Mouse (Mus musculus): ENCODE results near the gene Topbp1. TPM values are rescaled to one million over a fixed set of nuclear protein-coding genes. Genes with fewer than 3 reads are reported as not detected.

Topbp1 gene
- polyA plus RNA-seq, 1 experiment from 2014 or later: 41.8 TPM

DNA sequence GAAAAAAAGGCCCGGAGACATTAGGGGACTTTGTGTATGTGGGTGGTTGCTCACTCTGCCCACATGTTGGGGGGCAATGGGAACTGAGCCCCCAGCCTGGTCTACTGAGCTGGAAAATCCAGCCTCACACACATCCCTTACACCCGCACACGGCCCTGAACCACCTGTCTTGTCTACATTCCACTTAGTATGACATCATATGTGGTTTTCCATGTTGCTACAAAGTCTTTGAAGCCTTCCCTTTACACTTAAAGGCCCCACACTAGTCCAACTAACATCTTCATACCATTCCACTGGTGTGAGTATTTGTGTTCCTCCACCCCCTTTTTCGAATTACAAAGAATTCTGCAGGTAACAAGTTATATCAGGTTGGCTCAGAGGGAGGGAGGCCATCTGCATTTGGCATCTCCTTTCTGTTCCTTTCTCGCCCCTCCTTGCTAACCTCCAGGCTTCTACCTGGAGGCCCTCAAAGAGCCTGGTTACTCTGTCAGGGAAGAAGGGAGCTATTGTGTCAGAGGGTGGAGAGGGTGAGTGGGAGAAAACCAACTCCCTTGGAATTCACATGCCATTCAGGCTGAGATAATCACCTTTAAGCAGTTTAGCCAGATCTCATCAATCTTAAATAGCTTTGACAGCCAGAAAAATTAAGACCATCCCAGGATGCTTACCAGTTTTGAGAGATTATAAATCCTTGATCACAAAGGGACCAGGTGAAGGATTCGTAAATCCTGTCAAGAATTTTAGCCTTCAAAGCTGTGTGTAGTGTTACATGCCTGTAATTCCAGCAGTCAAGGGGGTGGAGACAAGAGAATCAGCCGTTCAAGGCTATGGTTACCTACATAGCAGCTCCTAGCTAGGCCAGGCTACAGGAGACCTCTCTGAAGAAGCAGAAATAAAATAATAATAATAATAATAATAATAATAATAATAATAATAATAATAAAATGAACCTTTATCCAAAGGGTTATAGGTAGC is 71.6 kb downstream of the Topbp1 start:
- Histone ChIP-seq H3K4me3 (replicated peaks; ENCODE audit: low read length) (no peak overlapping the region), H3K9ac (ENCODE audit: low read length) (no peak overlapping the region), H3K9me3 (replicated peaks; ENCODE audit: control insufficient read depth, low read length) (no peaks in the 10 kb centered on the region), H3K4me1 (ENCODE audit: control insufficient read depth, insufficient read depth, low read length) (no peaks in the 10 kb centered on the region), H3K36me3 (ENCODE audit: control insufficient read depth, insufficient read depth, low read length) (no peaks in the 10 kb centered on the region), H3K4me2 (ENCODE audit: low read depth, low read length) (no peak overlapping the region), H3K27me3 (ENCODE audit: control insufficient read depth, insufficient read depth, low read length) (no peaks in the 10 kb centered on the region), H3K27ac (ENCODE audit: low read length) (peak overlapping the region; percentile 35; the same call in 1 of the 2 replicates)
- peak; percentile 30; the same call in 1 of the 2 replicates for ATAC-seq (ENCODE audit: insufficient read depth, low FRiP score)
- WGBS: 53% methylated on average over 7 of the region's 7 CpGs

DNA sequence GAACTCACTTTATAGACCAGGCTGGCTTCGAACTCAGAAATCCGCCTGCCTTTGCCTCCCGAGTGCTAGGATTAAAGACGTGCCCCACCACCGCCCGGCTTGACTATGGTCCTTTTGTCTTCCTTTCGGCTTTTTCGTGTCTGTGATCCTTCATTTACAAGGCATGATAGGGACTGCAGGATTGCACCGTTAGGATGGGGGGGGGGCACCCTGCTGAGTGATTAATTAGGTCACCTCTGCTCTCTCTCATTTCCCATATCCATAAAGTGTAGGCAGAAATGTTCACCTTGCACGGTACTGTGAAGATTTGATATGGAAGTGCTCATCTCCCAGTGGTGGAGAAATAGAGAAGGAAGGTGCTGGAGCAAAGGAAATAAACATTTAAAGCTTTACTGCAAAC is 73.7 kb downstream of the Topbp1 start:
- 60% methylated on average over 10 of the region's 10 CpGs for WGBS
- no peaks in the 10 kb centered on the region for H3K27me3 ChIP-seq (ENCODE audit: control insufficient read depth, insufficient read depth, low read length)
- no peak overlapping the region for H3K9ac ChIP-seq (ENCODE audit: low read length)
- H3K36me3 ChIP-seq (ENCODE audit: control insufficient read depth, insufficient read depth, low read length): no peaks in the 10 kb centered on the region
- no peak overlapping the region for H3K4me3 ChIP-seq (replicated peaks; ENCODE audit: low read length)
- no peaks in the 10 kb centered on the region for H3K4me1 ChIP-seq (ENCODE audit: control insufficient read depth, insufficient read depth, low read length)
- H3K27ac ChIP-seq (ENCODE audit: low read length): no peak overlapping the region
- no peak overlapping the region for H3K4me2 ChIP-seq (ENCODE audit: low read depth, low read length)
- no peak for ATAC-seq (ENCODE audit: insufficient read depth, low FRiP score)
- no peaks in the 10 kb centered on the region for H3K9me3 ChIP-seq (replicated peaks; ENCODE audit: control insufficient read depth, low read length)

DNA sequence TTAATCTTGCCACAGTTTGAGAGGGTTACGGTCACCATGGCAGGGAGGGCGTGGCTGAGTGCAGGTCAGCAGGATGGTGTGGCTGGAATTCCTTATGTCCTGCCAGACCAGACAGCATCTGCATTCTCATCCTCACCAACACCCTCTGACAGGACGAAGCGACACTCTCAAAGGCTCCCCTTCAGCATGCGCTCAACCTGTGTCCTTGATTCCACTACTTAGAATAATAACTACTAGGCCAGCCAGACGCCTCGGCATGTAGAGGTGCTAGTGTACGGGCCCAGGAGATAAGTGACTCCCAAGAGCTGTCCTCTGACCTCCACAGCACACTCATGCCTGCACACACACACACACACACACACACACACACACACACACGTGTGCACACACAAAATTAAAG is 74.2 kb downstream of the Topbp1 start:
- Histone ChIP-seq H3K9ac (ENCODE audit: low read length) (no peak overlapping the region), H3K27me3 (ENCODE audit: control insufficient read depth, insufficient read depth, low read length) (no peaks in the 10 kb centered on the region), H3K9me3 (replicated peaks; ENCODE audit: control insufficient read depth, low read length) (no peaks in the 10 kb centered on the region), H3K4me2 (ENCODE audit: low read depth, low read length) (no peak overlapping the region), H3K36me3 (ENCODE audit: control insufficient read depth, insufficient read depth, low read length) (no peaks in the 10 kb centered on the region), H3K4me3 (replicated peaks; ENCODE audit: low read length) (no peak overlapping the region), H3K27ac (ENCODE audit: low read length) (no peak overlapping the region), H3K4me1 (ENCODE audit: control insufficient read depth, insufficient read depth, low read length) (no peaks in the 10 kb centered on the region)
- 60% methylated on average over 9 of the region's 9 CpGs for WGBS
- ATAC-seq (ENCODE audit: insufficient read depth, low FRiP score): no peak

DNA sequence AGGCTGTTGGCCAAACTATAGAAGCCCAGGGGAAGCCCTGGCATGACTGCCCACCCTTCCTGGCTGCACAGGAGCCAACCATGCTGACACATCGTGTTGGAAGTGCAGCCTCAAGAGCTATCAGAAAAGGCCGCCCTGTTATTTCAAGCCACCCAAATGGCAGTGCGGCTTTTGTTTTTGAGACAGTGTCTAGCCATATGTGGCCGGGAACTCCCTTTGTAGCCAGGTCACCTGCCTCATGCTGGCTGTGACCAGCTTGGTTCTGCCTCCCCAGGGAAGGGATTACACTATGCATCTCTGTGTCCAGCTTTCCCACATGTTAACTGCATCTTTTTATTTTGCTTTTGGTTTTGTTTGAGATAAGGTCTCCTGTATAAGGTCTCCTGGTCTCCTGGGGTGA is 75.6 kb downstream of the Topbp1 start:
- no peaks in the 10 kb centered on the region for H3K4me1 ChIP-seq (ENCODE audit: control insufficient read depth, insufficient read depth, low read length)
- no peak overlapping the region for H3K27ac ChIP-seq (ENCODE audit: low read length)
- H3K27me3 ChIP-seq (ENCODE audit: control insufficient read depth, insufficient read depth, low read length): no peaks in the 10 kb centered on the region
- no peak overlapping the region for H3K4me2 ChIP-seq (ENCODE audit: low read depth, low read length)
- ATAC-seq (ENCODE audit: insufficient read depth, low FRiP score): no peak
- no peaks in the 10 kb centered on the region for H3K9me3 ChIP-seq (replicated peaks; ENCODE audit: control insufficient read depth, low read length)
- 91% methylated on average over 4 of the region's 4 CpGs for WGBS
- no peaks in the 10 kb centered on the region for H3K36me3 ChIP-seq (ENCODE audit: control insufficient read depth, insufficient read depth, low read length)
- H3K4me3 ChIP-seq (replicated peaks; ENCODE audit: low read length): no peak overlapping the region
- H3K9ac ChIP-seq (ENCODE audit: low read length): no peak overlapping the region

DNA sequence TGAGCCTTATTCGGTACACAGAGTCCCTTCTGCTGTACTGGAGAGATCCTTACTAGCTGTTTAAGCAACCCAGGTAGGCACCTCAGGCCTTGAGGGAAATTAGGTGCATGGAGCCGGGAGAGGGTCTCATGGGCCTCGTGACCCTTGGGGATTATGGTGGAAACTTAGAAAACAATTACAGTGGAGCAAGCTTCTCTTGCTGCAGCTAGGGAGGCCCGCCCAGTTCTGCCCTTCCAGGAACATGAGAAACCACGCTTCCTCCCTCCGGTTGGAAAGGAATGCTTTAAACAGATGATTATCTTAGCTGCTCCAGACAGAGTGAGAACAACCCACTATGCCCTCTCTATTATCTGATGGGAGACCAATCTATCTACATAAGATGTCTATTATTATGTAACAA is 78.0 kb downstream of the Topbp1 start:
- Histone ChIP-seq H3K9me3 (replicated peaks; ENCODE audit: control insufficient read depth, low read length) (no peaks in the 10 kb centered on the region), H3K9ac (ENCODE audit: low read length) (no peak overlapping the region), H3K4me2 (ENCODE audit: low read depth, low read length) (no peak overlapping the region), H3K27ac (ENCODE audit: low read length) (no peak overlapping the region), H3K36me3 (ENCODE audit: control insufficient read depth, insufficient read depth, low read length) (no peaks in the 10 kb centered on the region), H3K27me3 (ENCODE audit: control insufficient read depth, insufficient read depth, low read length) (no peaks in the 10 kb centered on the region), H3K4me3 (replicated peaks; ENCODE audit: low read length) (no peak overlapping the region), H3K4me1 (ENCODE audit: control insufficient read depth, insufficient read depth, low read length) (peaks cover 7% of the 10 kb centered on the region)
- no peak for ATAC-seq (ENCODE audit: insufficient read depth, low FRiP score)
- 34% methylated on average over 6 of the region's 6 CpGs for WGBS

DNA sequence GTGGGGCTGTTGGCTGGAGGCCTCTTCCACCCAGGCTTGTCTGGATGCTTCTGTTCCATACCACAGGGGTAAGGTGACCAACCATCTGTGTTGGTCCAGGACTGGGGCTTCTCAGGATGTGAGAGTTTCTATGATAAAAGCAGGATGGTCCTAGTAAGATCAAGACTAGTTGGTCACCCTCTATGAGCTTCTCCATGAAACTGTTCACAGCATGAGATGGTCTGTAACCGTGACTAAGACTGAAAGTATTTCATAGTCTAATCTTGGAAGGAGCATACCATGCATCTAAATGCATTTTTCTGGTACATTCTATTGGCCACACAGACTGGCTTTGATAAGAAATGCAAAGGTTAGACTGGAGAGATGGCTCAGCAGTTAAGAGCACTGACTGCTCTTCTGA is 78.6 kb downstream of the Topbp1 start:
- Histone ChIP-seq H3K9ac (ENCODE audit: low read length) (no peak overlapping the region), H3K9me3 (replicated peaks; ENCODE audit: control insufficient read depth, low read length) (no peaks in the 10 kb centered on the region), H3K27me3 (ENCODE audit: control insufficient read depth, insufficient read depth, low read length) (no peaks in the 10 kb centered on the region), H3K4me2 (ENCODE audit: low read depth, low read length) (no peak overlapping the region), H3K4me1 (ENCODE audit: control insufficient read depth, insufficient read depth, low read length) (peaks cover 7% of the 10 kb centered on the region), H3K4me3 (replicated peaks; ENCODE audit: low read length) (no peak overlapping the region), H3K36me3 (ENCODE audit: control insufficient read depth, insufficient read depth, low read length) (no peaks in the 10 kb centered on the region), H3K27ac (ENCODE audit: low read length) (no peak overlapping the region)
- ATAC-seq (ENCODE audit: insufficient read depth, low FRiP score): no peak
- WGBS: 92% methylated on average over 1 of the region's 1 CpGs

DNA sequence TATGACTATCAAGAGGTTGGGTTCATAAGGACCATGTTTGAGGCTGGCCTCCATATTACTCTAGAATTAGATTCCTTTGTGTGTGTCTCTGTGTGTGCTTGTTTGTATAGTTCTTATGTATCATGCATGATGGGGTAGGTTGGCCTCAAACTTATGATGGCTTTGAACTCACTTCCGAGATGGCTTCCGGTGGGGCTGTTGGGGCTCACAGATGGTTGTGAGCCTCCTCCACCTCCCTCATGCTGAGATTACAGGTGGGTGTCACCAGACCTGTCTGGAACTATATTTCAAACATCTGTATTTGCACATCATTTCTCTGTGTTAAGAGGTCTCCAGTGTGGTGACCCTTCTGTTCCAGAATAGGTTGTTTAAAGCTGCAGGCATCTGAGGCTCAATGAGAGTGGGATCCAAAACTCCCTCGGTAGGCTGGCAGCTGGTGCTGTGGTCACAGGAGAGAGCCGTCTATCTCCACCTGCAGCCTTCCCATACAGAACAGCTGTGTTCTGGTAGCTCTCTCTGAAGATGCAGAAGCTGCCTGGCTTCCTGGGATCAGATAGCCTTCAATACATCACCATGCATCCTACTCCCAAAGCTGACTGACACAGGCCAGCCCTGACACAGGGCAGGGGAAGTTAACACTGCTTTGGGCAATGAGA is 79.3 kb downstream of the Topbp1 start:
- Histone ChIP-seq H3K4me3 (replicated peaks; ENCODE audit: low read length) (no peak overlapping the region), H3K9me3 (replicated peaks; ENCODE audit: control insufficient read depth, low read length) (no peaks in the 10 kb centered on the region), H3K36me3 (ENCODE audit: control insufficient read depth, insufficient read depth, low read length) (no peaks in the 10 kb centered on the region), H3K4me1 (ENCODE audit: control insufficient read depth, insufficient read depth, low read length) (peaks cover 7% of the 10 kb centered on the region), H3K4me2 (ENCODE audit: low read depth, low read length) (no peak overlapping the region), H3K27me3 (ENCODE audit: control insufficient read depth, insufficient read depth, low read length) (no peaks in the 10 kb centered on the region), H3K27ac (ENCODE audit: low read length) (no peak overlapping the region), H3K9ac (ENCODE audit: low read length) (no peak overlapping the region)
- no peak for ATAC-seq (ENCODE audit: insufficient read depth, low FRiP score)
- WGBS: 71% methylated on average over 4 of the region's 4 CpGs

DNA sequence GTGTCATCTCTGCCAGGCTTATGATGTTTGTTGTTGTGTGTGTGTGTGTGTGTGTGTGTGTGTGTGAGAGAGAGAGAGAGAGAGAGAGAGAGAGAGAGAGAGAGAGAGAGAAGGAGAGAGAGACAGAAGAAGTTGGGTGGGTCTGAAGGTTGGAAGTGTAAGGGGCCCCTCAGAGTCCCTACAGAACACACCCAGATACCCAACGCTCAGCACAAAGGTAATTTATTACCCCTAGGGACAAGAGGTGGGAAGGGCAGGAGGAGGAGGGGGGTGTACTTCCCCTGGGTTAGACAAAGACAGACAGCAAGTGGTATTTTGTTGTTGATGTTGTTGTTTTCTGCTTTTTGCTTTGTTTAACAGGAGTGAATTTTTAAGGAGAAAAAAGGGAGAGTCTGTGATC is 80.6 kb downstream of the Topbp1 start:
- Histone ChIP-seq H3K27me3 (ENCODE audit: control insufficient read depth, insufficient read depth, low read length) (no peaks in the 10 kb centered on the region), H3K4me2 (ENCODE audit: low read depth, low read length) (no peak overlapping the region), H3K9me3 (replicated peaks; ENCODE audit: control insufficient read depth, low read length) (no peaks in the 10 kb centered on the region), H3K9ac (ENCODE audit: low read length) (no peak overlapping the region), H3K27ac (ENCODE audit: low read length) (no peak overlapping the region), H3K36me3 (ENCODE audit: control insufficient read depth, insufficient read depth, low read length) (no peaks in the 10 kb centered on the region), H3K4me1 (ENCODE audit: control insufficient read depth, insufficient read depth, low read length) (peaks cover 7% of the 10 kb centered on the region), H3K4me3 (replicated peaks; ENCODE audit: low read length) (no peak overlapping the region)
- ATAC-seq (ENCODE audit: insufficient read depth, low FRiP score): no peak
- 21% methylated on average over 1 of the region's 1 CpGs for WGBS

DNA sequence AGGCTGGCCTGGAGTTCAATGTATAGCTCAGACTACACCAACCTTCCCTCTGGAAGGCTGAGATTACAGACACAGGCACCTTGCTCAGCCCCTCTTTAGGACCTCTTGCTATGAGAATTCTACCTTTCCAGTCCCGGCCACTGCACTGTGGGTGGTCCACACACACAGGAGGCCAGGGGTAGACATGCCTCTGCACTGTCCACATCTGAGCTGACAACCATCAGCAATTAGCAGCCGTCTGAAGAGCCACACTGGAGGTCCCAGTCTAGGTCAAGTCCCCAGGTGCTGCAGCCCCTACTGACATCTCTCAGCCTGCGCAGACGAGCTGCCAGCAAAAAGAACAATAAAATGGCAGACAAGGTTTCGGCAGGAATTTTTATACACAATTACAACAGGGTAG is 81.6 kb downstream of the Topbp1 start:
- H3K4me3 ChIP-seq (replicated peaks; ENCODE audit: low read length): no peak overlapping the region
- H3K9me3 ChIP-seq (replicated peaks; ENCODE audit: control insufficient read depth, low read length): no peaks in the 10 kb centered on the region
- no peaks in the 10 kb centered on the region for H3K27me3 ChIP-seq (ENCODE audit: control insufficient read depth, insufficient read depth, low read length)
- no peaks in the 10 kb centered on the region for H3K36me3 ChIP-seq (ENCODE audit: control insufficient read depth, insufficient read depth, low read length)
- H3K4me2 ChIP-seq (ENCODE audit: low read depth, low read length): no peak overlapping the region
- H3K4me1 ChIP-seq (ENCODE audit: control insufficient read depth, insufficient read depth, low read length): peaks cover 7% of the 10 kb centered on the region
- ATAC-seq (ENCODE audit: insufficient read depth, low FRiP score): no peak
- H3K9ac ChIP-seq (ENCODE audit: low read length): no peak overlapping the region
- 31% methylated on average over 5 of the region's 5 CpGs for WGBS
- no peak overlapping the region for H3K27ac ChIP-seq (ENCODE audit: low read length)
